Mouse (Mus musculus): ENCODE results near the gene Egfem1. TPM values are rescaled to one million over a fixed set of nuclear protein-coding genes. Genes with fewer than 3 reads are reported as not detected.

Gene Egfem1
- total RNA-seq, 2 experiments from 2014 or later: 0.25 TPM; not detected in 1

DNA sequence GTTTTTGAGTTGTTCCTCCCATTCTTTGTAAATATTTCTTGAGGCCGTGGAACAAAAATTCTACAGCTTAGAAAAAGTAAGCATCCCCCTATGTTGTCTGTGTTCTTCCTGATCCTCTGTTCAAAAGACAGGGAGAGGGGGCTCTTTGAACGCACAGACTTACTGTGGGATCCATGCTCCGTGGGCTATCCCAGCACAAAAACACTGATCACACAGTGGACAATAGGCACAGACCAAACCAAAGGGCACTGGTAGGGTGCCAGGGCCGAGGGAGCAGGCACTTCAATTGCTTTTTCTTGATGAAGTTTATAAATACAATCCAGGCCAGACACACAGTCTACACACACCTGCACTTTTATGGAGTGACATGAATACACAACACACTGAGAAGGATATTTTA, 211.4 kb downstream of the Egfem1 start:
- ATAC-seq (replicated peaks; ENCODE audit: poor library complexity): no peak

DNA sequence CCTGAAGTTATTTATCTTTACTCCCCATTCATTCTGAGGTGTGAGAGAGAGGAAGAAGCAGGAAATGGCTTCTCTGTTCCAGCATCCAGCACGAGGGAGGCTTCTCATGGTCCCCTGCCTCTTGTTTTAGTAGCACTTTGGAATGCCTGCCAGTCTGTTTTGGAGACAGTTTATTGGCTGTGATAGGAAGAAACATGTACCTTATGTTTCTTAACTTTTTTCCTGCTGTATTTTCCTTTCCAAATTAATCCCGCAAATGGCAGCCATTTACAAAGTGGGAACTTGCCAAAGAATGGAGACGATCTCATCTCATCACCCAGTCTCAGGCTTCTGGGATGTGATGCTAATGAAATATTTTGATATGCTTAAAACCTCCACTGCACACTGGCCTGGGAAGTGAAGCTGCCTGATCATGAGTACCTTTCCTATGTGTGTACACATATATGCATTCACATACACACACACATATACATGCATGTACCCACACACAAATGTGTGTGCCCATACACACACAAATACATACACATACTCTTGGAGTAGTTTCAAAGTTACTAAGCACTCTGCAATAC, 260.5 kb downstream of the Egfem1 start:
- no peak for ATAC-seq (replicated peaks; ENCODE audit: poor library complexity)

DNA sequence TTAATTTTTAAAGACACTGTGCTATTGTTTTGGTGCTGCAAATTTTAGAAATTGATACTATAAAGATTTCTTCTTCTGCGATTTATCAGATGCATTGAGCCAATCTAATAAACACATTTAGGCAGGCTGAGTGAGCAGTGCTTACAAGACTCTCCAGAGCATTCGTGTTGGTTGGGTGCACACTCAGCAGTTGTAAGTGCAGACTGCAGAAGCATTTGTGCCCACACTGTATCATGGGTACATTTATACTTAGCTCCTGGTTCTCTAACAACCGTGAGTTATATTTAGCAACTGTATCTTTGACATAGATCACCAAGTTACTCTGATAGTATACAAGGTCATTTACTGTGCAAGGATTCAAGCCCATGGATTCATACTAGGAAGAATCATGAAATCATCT, 264.0 kb downstream of the Egfem1 start:
- ATAC-seq (replicated peaks; ENCODE audit: poor library complexity): no peak

DNA sequence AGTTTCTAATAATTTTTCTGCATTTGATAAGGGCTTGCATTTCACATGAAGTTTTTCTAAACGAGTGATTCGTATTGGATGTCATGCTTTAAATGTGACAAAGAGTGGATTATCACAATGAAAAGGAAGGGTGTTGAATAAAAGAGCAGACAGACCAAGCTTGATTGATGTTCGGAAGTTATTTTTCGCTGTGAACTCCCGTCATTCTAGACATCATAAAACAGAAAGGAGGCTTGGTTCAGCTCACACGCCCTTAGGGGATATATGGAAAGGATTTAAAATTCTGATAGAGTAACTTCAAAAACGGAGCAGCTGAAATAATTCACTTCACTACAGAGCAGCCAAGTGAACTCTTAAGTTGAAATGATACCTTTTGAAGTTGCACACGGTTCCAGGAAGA, 285.1 kb downstream of the Egfem1 start:
- no peak for ATAC-seq (replicated peaks; ENCODE audit: poor library complexity)

DNA sequence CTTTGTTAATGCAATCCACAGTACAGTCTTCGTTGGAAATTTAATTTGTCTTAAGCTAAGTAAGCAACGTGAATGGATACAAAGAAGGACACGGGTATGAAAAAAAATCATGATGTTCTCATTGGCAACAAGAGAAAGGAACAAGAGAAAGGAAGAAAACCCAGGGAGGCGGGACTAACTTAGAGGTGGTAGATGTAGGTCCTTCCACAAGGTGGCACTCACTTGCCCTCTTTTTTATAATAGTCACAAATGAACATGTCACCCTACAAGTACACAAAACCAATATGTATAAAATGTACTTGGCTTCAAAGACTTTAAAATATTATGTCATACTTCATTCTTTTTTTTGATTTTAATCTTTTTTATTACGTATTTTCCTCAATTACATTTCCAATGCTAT, 288.7 kb downstream of the Egfem1 start:
- no peak for ATAC-seq (replicated peaks; ENCODE audit: poor library complexity)

DNA sequence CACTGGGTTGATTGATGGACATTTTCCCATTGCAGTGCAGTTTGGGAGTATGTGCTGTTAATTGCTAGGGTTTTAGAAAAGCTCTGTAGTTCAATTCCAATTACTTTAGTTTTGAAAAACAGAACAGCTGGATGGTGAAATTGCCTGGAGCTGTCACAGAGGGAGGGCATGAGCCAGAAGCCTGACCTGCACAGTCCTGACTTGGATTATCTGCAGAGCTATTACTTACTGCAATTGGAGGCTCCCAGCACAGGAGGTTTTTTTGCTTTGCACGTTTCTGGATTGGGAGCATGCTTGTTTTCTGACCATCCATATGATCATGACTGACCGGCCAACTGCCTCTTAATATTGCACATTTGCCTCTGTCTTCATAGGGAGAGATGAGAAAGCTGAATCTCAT, 299.4 kb downstream of the Egfem1 start:
- ATAC-seq (replicated peaks; ENCODE audit: poor library complexity): no peak

DNA sequence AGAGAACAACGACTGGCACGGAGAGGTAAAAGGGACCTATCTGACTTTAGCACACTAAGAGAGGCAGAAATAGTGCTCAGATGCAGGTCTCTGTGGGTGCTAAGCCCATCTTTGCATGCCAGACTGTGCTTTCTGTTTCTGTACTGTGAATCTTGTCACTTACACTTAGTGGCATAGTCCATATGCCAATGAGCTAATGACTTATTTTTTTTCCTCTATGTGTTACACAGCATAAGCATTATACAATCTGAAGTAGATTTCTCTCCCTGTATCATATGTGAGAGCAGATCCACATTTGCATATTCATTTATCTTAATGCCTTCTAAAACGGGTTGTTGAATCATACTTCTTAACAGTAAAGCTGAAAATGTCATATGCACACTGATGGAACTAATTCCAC, 317.2 kb downstream of the Egfem1 start:
- no peak for ATAC-seq (replicated peaks; ENCODE audit: poor library complexity)

DNA sequence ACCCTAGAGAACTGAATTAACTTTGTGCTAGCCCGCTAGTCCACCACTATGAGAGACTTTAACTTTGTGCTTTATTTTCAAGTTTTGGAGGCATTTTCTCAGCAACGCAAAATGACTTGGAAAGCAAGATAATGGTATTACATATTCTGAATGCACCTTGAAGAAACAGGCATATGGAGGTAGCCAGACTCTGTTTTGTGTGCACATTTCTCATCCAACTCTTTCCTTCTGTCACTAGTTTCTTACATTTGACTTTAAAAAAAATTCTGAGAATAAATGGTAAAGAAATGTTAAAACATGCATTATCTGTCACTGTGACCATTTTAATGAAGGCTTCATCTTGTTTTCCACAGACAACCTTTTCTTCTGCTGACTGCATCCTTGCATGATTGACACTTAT, 339.8 kb downstream of the Egfem1 start:
- no peak for ATAC-seq (replicated peaks; ENCODE audit: poor library complexity)

DNA sequence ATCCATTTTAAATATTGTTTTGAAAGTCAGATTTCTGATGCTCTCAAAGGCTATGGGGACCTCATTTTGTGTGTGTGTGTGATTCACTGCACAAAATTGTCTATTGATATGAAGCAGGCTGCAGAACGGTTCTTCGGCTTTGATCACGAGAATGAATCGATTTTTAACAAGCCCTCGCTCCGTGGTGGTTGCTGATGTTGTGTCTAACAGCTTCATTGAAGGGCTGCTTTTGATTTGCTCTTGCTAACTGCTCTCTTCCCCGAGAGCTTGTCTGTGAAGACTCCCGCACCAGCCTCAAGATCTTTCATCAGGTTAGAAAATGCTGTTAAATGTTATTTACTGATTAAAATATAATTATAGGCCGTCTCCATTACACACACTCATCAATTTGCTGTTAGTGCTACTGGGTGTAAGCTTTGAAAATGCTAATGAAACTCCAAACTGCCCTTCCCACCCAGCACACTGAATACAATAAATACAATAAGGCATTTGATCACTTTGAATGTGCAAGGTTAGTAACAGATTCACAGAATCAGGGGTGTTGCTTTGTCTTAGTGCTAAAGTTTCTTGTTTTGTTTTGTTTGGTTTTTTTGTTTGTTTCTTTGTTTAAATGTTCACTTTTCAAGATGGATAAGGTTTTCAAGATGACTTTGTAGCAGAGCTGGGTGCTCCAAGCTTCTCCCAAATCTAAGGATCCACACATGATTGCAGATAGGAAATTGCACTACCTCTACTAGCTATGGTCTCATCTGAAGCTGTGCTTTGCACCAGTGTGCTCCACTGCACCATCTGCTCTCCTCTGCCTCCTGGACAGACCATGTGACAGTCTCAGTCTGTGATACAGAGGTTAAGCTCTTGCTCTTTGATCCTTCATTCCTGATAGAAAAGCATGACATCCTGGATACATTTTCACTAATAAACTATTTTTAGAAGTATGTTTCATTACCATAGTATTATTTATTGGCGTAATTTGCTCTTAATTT, 350.6 kb downstream of the Egfem1 start:
- ATAC-seq (replicated peaks; ENCODE audit: poor library complexity): no peak

DNA sequence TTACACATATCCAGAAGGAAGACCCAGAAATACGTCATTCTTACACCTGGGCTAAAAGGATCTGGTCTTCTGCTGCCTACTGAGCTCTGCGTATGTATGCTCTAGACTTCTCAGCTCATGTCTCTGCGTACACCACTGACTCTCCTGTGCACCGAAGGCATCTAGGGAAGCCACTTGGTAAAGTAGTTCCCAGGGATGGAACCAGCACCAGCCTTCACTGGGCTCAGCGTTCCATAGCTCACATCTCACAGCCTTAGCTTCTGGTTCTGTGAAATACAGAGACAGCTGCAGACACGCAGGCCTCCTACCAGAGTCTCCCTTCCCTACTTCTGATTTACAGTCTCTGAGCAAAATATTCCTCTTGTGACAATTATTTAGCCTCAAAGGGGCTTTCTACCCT, 361.2 kb downstream of the Egfem1 start:
- no peak for ATAC-seq (replicated peaks; ENCODE audit: poor library complexity)

DNA sequence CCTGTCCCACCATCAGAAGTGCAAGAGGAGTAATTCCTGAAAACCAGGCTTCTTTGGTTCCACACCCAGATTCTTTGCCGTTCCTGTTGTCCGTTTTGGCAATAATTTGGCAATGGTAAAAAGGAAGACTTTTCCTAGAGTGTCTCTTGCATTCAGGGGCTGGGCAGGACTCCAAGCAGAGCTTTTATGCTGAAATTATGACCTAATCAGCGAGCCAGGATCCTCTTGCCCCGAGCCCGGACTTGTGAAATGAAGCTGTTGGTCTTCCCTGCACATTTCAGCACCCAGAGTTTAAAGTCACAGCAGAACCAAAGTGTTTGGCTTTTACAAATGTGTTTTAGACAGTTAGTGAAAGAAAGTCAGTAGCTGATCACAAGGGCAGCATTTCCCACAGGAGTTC, 362.8 kb downstream of the Egfem1 start:
- ATAC-seq (replicated peaks; ENCODE audit: poor library complexity): no peak

DNA sequence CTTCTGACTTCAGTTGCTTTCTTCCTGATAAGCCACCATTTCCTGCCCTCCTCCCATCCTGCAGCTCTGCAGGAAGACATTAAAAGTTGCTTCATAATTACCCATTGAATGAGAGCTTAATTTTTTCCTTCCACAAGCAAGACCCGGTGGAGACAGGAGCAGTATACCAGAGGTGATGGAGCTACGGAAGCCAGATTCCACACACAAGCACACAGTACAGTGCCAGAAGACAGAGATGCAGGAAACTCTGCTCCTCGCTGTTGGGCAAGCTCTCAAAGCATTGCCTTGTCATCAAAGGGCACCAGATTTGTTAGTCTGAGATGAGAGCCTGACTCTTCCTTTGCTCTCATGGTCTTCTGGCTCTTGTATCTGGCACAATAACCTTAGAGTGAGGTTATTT, 364.3 kb downstream of the Egfem1 start:
- no peak for ATAC-seq (replicated peaks; ENCODE audit: poor library complexity)

DNA sequence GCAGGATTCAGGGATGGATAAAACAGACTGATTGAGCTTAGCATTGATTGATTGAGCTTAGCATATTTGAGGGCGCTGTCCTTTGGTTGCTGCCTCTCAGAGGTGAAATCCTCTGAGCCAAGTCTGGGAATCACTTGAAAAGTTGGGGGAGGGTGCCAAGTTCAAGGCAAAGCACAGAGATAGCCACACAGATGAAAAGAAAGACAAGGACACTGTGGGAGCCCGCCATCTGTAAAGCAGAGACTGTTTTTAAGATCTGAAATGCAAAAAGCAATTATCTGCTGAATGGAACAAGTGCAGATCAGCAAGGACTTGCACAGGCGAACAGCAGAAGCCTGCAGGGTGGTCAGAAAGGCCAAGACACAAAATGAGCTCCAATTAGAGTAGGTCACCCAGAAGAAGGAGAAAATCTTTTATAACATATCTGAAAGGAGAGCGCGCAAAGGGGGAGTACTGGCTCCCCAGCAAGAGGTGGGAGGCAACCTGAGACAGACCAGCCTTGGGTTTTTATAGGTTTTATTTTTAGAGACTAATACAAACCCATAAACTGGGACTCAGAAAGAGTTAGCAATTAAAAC, 367.1 kb downstream of the Egfem1 start:
- no peak for ATAC-seq (replicated peaks; ENCODE audit: poor library complexity)

DNA sequence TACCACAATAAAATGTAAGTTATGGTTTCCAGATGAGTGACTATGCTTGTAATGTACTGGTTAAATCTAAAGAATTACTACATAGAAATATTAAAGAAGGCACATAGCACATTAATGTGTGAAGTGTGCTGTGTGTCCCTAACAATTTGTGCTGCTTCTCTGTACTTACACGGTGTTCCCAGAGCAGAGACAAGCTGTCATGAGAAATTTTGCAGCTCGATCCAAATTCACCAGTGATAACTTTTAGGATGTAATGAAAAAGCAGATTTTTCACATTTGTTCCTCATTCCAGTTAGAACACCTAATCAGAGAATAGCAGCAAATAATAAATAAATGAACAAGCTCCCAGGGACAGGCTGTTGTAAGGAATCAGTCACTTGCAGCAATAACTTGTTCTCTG, 416.4 kb downstream of the Egfem1 start:
- ATAC-seq (replicated peaks; ENCODE audit: poor library complexity): no peak

DNA sequence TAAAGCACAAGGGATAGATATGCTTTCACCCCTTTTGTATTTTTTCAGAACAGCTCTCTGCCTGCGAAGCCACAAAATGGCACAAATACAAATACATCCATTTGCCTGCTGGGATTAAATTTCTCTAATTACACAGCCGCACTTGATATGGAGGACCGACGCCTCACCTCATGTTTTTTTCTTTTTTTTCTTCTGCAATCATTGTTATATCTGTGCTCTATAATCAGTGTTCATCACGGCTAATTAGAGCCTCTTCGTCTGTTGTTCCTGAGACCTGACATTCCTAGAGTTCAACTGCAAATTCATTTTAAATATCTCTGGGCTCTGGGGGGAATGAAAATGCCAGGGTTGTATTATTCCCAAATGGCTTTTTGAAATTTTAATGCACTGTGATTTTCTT, 417.4 kb downstream of the Egfem1 start:
- ATAC-seq (replicated peaks; ENCODE audit: poor library complexity): no peak

DNA sequence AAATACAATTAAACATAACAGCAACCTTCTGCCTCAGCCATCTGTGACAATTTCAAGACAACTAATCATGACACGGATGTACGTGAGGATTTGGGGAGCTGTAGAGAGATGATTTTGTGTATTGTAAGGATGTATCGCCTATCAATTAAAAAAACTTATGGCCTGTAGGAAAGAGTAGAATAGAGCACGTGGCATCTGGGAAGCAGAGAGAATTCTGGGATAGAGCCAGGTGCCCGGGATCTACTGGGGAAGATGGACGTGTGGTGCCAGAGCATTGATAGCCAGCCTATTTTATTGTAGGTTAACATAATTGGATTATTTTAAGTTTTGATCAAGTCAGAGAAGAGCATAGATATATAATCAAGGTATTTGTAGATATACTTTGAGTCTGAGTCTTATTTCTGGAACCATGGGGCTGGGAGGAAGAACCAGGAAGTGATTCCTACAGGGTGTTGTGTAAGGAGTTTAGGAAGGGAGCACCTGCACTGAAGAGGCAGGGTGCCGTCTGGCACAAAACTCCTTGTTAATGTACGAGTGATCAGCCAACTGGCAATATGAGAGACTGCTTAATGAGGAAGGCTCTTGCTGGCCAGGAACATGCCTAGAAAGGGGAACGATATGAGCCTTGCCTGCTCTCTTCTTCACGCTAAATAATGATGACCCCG, 443.6 kb downstream of the Egfem1 start:
- ATAC-seq (replicated peaks; ENCODE audit: poor library complexity): no peak

DNA sequence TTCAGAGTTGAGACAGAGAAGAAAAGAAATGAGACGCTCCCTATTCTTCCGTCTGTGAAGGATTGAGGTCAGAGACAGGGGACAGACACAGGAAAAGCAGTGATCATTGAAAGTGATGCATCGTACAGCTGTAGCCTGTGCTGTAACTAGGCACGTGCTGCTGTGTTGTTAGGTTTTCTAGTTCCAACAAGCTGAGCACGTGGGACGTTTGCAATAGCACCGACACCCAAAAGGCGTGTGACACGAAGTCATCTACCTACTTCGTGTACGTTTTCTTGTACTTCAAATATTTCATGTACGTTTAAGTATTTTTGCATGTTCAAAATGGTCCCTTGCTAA, 444.1 kb downstream of the Egfem1 start:
- ATAC-seq (replicated peaks; ENCODE audit: poor library complexity): no peak

DNA sequence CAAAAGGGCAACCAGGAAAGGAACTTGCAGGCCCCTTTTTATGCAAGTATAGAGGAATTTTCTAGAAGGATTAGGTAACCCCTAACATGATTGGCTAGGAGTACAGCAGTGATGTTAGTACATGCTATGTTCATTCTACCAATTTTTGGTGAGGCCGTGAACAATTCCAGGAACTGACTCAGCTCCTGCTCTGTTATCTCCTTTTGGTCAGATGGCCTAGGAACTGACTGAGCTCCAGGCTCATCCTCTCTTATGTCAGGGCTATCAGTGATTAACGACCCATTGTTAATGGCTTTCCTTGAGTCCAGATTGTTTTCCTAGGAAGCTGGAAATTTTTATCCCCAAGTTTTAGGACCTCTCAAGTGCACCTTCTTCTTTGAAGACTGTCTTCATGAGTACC, 457.4 kb downstream of the Egfem1 start:
- ATAC-seq (replicated peaks; ENCODE audit: poor library complexity): no peak

DNA sequence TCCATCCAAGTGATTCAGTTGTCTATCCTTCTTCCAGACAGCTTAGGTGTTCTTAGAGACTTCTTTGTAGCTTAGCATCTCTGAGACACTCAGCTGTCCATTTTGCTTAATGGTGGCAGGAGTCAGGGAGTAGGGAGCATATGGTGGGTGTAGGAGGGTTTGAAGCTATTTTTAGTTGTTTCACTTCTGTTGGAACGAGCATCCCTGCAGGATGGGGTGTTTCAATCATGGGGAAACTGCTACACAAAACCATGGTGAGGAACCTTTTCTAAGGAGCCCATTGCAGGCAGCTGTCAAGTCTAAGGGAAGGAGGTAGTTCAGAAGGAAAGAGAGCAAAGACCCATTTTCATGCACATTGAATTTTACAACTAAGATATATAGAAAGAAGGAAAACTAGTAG, 458.1 kb downstream of the Egfem1 start:
- ATAC-seq (replicated peaks; ENCODE audit: poor library complexity): no peak

DNA sequence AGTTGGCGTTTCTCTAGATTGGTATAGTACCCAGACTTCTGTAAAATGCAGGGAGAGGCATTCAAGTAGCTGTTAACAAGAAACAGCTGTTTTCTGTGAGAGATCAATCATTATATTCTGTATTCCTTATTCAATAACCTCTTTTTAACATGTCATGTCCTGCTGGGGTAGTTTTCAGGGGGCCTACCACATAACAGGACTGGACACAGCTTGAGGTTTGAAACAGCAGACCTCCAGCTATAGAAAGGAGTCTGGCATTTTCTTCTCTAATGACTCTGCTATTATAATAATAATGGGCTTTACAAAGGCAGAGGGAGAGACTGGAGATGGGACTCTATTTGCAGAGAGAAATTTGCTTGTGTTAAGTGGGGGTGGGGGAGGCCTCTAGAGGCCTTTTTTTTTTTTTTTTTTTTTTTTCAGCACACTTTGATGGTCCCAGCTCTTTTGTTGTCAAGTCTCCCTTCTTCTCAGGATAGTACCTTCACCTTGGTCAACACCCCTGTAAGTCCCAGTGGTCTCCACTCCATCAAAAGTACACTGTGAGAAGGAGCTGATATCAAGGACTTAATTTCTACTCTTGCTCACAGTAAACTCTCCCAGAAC, 459.8 kb downstream of the Egfem1 start:
- no peak for ATAC-seq (replicated peaks; ENCODE audit: poor library complexity)

DNA sequence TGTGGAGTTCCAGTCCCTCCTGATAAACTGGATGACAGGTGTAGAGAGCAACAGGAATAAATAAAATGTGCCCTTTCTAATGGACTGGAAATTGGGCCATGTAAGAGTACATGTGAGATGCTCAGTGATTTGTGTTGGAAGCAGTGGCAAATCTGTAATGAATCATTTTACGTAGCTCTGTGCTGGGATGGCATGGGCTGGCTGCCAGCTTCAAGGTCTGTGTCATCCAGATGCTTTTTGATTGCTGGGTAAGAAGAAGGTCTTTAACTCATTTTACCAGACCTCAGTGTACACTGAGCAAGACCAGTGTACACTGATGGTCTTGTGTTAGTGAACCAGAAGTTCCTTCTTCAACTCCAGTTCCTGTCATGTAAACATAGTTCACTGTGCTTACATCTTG, 462.2 kb downstream of the Egfem1 start:
- no peak for ATAC-seq (replicated peaks; ENCODE audit: poor library complexity)

Measured in megakaryocyte progenitor cell, adult 5-6 weeks (primary cell).